Mouse (Mus musculus): ENCODE results near the gene Oit3. TPM values are rescaled to one million over a fixed set of nuclear protein-coding genes. Genes with fewer than 3 reads are reported as not detected.

Oit3 gene
- 1.8 and 3.1 TPM in 2 replicates for polyA plus RNA-seq (2012; rRNA removed)

GRCm38 (mm10) chr10:59441735-59442134, at the start of gene Oit3:
Gene Oit3, minus strand, starts transcription at chr10:59441778.

GRCm38 (mm10) chr10:59402899-59403792, 38.4 kb downstream of the Oit3 start, which contains the start of gene Pla2g12b:
Gene Pla2g12b, plus strand, starts transcription at chr10:59403660.

GRCm38 (mm10) chr10:59395461-59395860, 46.1 kb downstream of the Oit3 start, which contains the start of gene Gm10273:
Gene Gm10273, plus strand, starts transcription at chr10:59395632.

Other genes with a start within 250 kb of the Oit3 start
- 40.8 and 43.3 TPM in 2 replicates for gene Sept10, start 219.9 kb downstream of the Oit3 start, polyA plus RNA-seq (2012; rRNA removed)
- 5.3 and 6.2 TPM in 2 replicates for gene Sowahc, start 219.8 kb downstream of the Oit3 start, polyA plus RNA-seq (2012; rRNA removed)
- 30.0 and 31.6 TPM in 2 replicates for gene P4ha1, start 118.5 kb downstream of the Oit3 start, polyA plus RNA-seq (2012; rRNA removed)
- 4.9 and 6.5 TPM in 2 replicates for gene Gm10273, start 46.1 kb downstream of the Oit3 start, polyA plus RNA-seq (2012; rRNA removed)
- gene Pla2g12b, start 38.1 kb downstream of the Oit3 start, polyA plus RNA-seq (2012; rRNA removed): 1.0 and 2.5 TPM in 2 replicates
- gene Gm10322, start 174.3 kb upstream of the Oit3 start, polyA plus RNA-seq (2012; rRNA removed): not detected in 2 replicates
- 7.3 and 16.0 TPM in 2 replicates for gene Mcu, start 174.9 kb upstream of the Oit3 start, polyA plus RNA-seq (2012; rRNA removed)